Comparison of ENCODE assay signal across 21 mouse cellular contexts in the genomic region with DNA sequence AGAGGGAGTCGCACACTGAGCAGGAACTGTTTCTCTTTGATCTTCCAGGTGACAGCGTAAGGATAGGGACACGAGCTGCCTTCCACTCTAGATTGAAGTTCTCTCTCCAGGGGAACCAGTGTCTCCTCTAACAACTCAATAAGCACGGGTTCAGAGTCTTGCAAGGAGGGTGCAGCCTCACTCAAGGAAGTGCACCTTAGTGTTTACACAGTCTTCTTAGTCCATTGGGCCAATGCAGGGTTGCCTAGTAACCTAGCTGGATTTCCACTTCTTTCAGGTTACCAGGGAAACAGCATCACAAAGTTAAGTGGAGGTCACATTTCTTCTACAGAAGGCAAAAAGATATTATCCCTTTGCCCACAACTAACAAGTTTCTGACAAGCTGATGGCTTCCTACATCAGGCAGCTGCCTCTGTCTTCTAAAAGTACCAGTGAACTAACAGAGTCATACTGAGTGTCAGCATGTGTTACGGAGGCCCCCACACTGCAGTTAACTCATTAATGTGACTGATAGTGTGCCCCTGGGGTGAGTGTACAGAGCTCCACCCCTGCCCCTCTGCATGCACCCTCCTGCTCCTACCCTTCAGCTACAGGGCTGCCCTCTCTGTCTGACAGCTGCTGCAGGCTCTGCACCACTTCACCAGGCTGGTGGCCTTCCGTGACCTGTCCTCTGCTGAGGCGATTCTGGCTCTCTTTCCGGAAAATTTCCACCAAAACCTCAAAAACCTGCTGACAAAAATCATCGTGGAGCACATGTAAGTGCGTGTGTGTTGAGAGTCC. TPM values are rescaled to one million over a fixed set of nuclear protein-coding genes. Genes with fewer than 3 reads are reported as not detected.
DNase-seq lines count a peak whose midpoint lies in the region; ATAC-seq lines count a peak whose summit lies in the region.
"Had no signal": no experiment of that assay in that cellular context is flagged by ENCODE, and none has a peak within 500 bp of the region (broad histone marks: within the 10 kb centered on the region; RNA-seq: fewer than 3 reads in every experiment).

No protein-coding gene starts in this region.

- no peak overlapping the region for H3K9ac ChIP-seq in hindbrain, embryonic 13.5 days
- H3K9ac ChIP-seq in midbrain, embryonic 11.5 days (ENCODE audit: low read length), result no peak overlapping the region
- H3K9ac ChIP-seq in hindbrain, embryonic 16.5 days (ENCODE audit: low read depth, low read length), result no peak overlapping the region
- H3K9ac ChIP-seq: embryonic facial prominence, embryonic 15.5 days; heart, embryonic 13.5 days; liver, embryonic 12.5 days; midbrain, embryonic 12.5 days; neural tube, embryonic 13.5 days had no signal

- peaks cover 17% of the 10 kb centered on the region for H3K4me1 ChIP-seq in hindbrain, embryonic 10.5 days (replicated peaks)
- peaks cover 30% of the 10 kb centered on the region for H3K4me1 ChIP-seq in hindbrain, embryonic 13.5 days (replicated peaks)
- H3K4me1 ChIP-seq in midbrain, embryonic 11.5 days (ENCODE audit: control insufficient read depth, insufficient read depth, low read length), result peaks cover 8% of the 10 kb centered on the region
- peaks cover 19% of the 10 kb centered on the region for H3K4me1 ChIP-seq in midbrain, embryonic 10.5 days
- H3K4me1 ChIP-seq in hindbrain, embryonic 16.5 days (ENCODE audit: control insufficient read depth, insufficient read depth, low read depth, low read length), result no peaks in the 10 kb centered on the region; the same call in 1 of the 2 replicates
- H3K4me1 ChIP-seq: embryonic facial prominence, embryonic 15.5 days; liver, embryonic 12.5 days had no signal

- H3K4me3 ChIP-seq in hindbrain, embryonic 10.5 days, result no peak overlapping the region
- no peak overlapping the region for H3K4me3 ChIP-seq in hindbrain, embryonic 13.5 days
- no peak overlapping the region for H3K4me3 ChIP-seq in midbrain, embryonic 11.5 days (ENCODE audit: low read depth, low read length)
- no peak overlapping the region for H3K4me3 ChIP-seq in midbrain, embryonic 10.5 days
- no peak overlapping the region for H3K4me3 ChIP-seq in hindbrain, embryonic 16.5 days (ENCODE audit: low read length)
- H3K4me3 ChIP-seq: embryonic facial prominence, embryonic 15.5 days; heart, embryonic 13.5 days; layer of hippocampus, adult 2 months; liver, embryonic 12.5 days; midbrain, embryonic 12.5 days; neural tube, embryonic 13.5 days had no signal

- H3K4me2 ChIP-seq in hindbrain, embryonic 13.5 days, result no peak overlapping the region
- H3K4me2 ChIP-seq in midbrain, embryonic 11.5 days, result no peak overlapping the region
- H3K4me2 ChIP-seq in hindbrain, embryonic 16.5 days (ENCODE audit: low read length), result no peak overlapping the region
- H3K4me2 ChIP-seq: embryonic facial prominence, embryonic 15.5 days; heart, embryonic 13.5 days; liver, embryonic 12.5 days; midbrain, embryonic 12.5 days; neural tube, embryonic 13.5 days had no signal

- H3K36me3 ChIP-seq in hindbrain, embryonic 10.5 days, result peaks cover 40% of the 10 kb centered on the region
- H3K36me3 ChIP-seq in hindbrain, embryonic 13.5 days, result peaks cover 41% of the 10 kb centered on the region
- 0 out of 2 replicates have a peak, but pooled peaks cover 2% of the 10 kb centered on the region for H3K36me3 ChIP-seq in midbrain, embryonic 11.5 days (ENCODE audit: control insufficient read depth, insufficient read depth, low read length)
- peaks cover 35% of the 10 kb centered on the region for H3K36me3 ChIP-seq in midbrain, embryonic 10.5 days
- H3K36me3 ChIP-seq in hindbrain, embryonic 16.5 days (ENCODE audit: control insufficient read depth, insufficient read depth, low read length), result no peaks in the 10 kb centered on the region

- no peak for DNase-seq in hindbrain, embryonic 10.5 days (ENCODE audit: low spot score)
- DNase-seq in midbrain, embryonic 11.5 days (ENCODE audit: low spot score, missing footprints), result peak; percentile 78
- DNase-seq in midbrain, embryonic 10.5 days (ENCODE audit: low spot score), result no peak
- DNase-seq in lung, postnatal 36 days, result peak; percentile 26
- no peak for DNase-seq in gastrocnemius, postnatal 36 days
- no peak for DNase-seq in thymus, postnatal 10 days (ENCODE audit: low spot score in 2 of 2)
- DNase-seq: adrenal gland, postnatal 10 days; cerebellum, adult 11-12 months; heart, postnatal 36 days; kidney, adult 18-20 months; right cerebral cortex, postnatal 25 days; thymus, postnatal 14 days had no signal

- no peak for ATAC-seq in hindbrain, embryonic 13.5 days (ENCODE audit: low FRiP score)
- ATAC-seq in midbrain, embryonic 11.5 days (ENCODE audit: low FRiP score), result no peak
- ATAC-seq in hindbrain, embryonic 16.5 days, result 0 out of 2 replicates have a peak, but pooled peaks have one; percentile 16
- ATAC-seq: liver, embryonic 12.5 days had no signal

- H3K9me3 ChIP-seq in hindbrain, embryonic 10.5 days, result no peaks in the 10 kb centered on the region
- no peaks in the 10 kb centered on the region for H3K9me3 ChIP-seq in hindbrain, embryonic 13.5 days
- H3K9me3 ChIP-seq in midbrain, embryonic 11.5 days (ENCODE audit: control insufficient read depth, low read length), result no peaks in the 10 kb centered on the region
- no peaks in the 10 kb centered on the region for H3K9me3 ChIP-seq in midbrain, embryonic 10.5 days (replicated peaks)
- H3K9me3 ChIP-seq in hindbrain, embryonic 16.5 days (ENCODE audit: control insufficient read depth, low read length), result no peaks in the 10 kb centered on the region
- H3K9me3 ChIP-seq: embryonic facial prominence, embryonic 15.5 days; heart, embryonic 13.5 days; liver, embryonic 12.5 days; midbrain, embryonic 12.5 days; neural tube, embryonic 13.5 days had no signal

- intact Hi-C loops in gastrocnemius, postnatal 36 days (cut with DNase I), result no loop called here

- H3K27me3 ChIP-seq in hindbrain, embryonic 10.5 days (ENCODE audit: insufficient read depth, poor library complexity, severe bottlenecking), result no peaks in the 10 kb centered on the region
- H3K27me3 ChIP-seq in hindbrain, embryonic 13.5 days, result no peaks in the 10 kb centered on the region
- H3K27me3 ChIP-seq in midbrain, embryonic 11.5 days (ENCODE audit: control insufficient read depth, insufficient read depth, low read length), result no peaks in the 10 kb centered on the region
- no peaks in the 10 kb centered on the region for H3K27me3 ChIP-seq in midbrain, embryonic 10.5 days (ENCODE audit: low read depth, poor library complexity, severe bottlenecking)
- H3K27me3 ChIP-seq in hindbrain, embryonic 16.5 days (replicated peaks; ENCODE audit: control insufficient read depth, insufficient read depth, low read length), result no peaks in the 10 kb centered on the region
- H3K27me3 ChIP-seq: embryonic facial prominence, embryonic 15.5 days; heart, embryonic 13.5 days; liver, embryonic 12.5 days; midbrain, embryonic 12.5 days; neural tube, embryonic 13.5 days had no signal

- H3K27ac ChIP-seq in hindbrain, embryonic 10.5 days, result peak overlapping the region; percentile 31
- H3K27ac ChIP-seq in hindbrain, embryonic 13.5 days, result no peak overlapping the region
- H3K27ac ChIP-seq in midbrain, embryonic 11.5 days (ENCODE audit: low read depth, low read length), result no peak overlapping the region
- H3K27ac ChIP-seq in midbrain, embryonic 10.5 days (replicated peaks), result no peak overlapping the region
- H3K27ac ChIP-seq in hindbrain, embryonic 16.5 days (ENCODE audit: low read depth, low read length), result no peak overlapping the region
- H3K27ac ChIP-seq: embryonic facial prominence, embryonic 15.5 days; heart, embryonic 13.5 days; layer of hippocampus, adult 2 months; liver, embryonic 12.5 days; midbrain, embryonic 12.5 days; neural tube, embryonic 13.5 days; stomach, postnatal 0 days had no signal

- WGBS in hindbrain, embryonic 10.5 days, result 75% methylated on average over 10 of the region's 10 CpGs
- WGBS in hindbrain, embryonic 13.5 days, result 59% methylated on average over 10 of the region's 10 CpGs
- 75% methylated on average over 10 of the region's 10 CpGs for WGBS in midbrain, embryonic 11.5 days
- WGBS in midbrain, embryonic 10.5 days, result 83% methylated on average over 10 of the region's 10 CpGs
- WGBS in hindbrain, embryonic 16.5 days, result 64% methylated on average over 10 of the region's 10 CpGs

RNA-seq across cellular contexts. Expression of a gene that starts 10.6 kb away (rescaled TPM):
- polyA plus RNA-seq in hindbrain, embryonic 10.5 days (2016; fragmentation: Nextera tagmentation; extraction: Ambion mirVana), result 71.5 and 85.4 TPM in 2 replicates
- polyA plus RNA-seq in hindbrain, embryonic 13.5 days (2015; fragmentation: Nextera tagmentation; extraction: Ambion mirVana), result 99.8 and 110 TPM in 2 replicates
- 69.8 and 75.0 TPM in 2 replicates for polyA plus RNA-seq in midbrain, embryonic 11.5 days (2014; fragmentation: Nextera tagmentation; extraction: Ambion mirVana)
- 66.7 and 71.8 TPM in 2 replicates for polyA plus RNA-seq in midbrain, embryonic 10.5 days (2016; fragmentation: Nextera tagmentation; extraction: Ambion mirVana)
- 98.7 and 104 TPM in 2 replicates for polyA plus RNA-seq in hindbrain, embryonic 16.5 days (2015; fragmentation: Nextera tagmentation; extraction: Ambion mirVana)
- 10 to 100 TPM; 30.6 to 32.4 TPM for total RNA-seq in gastrocnemius, postnatal 36 days (2021)

RNA-seq across cellular contexts. Expression of a gene that starts 13.8 kb away (rescaled TPM):
- 17.8 and 21.6 TPM in 2 replicates for polyA plus RNA-seq in hindbrain, embryonic 10.5 days (2016; fragmentation: Nextera tagmentation; extraction: Ambion mirVana)
- 5.7 and 6.8 TPM in 2 replicates for polyA plus RNA-seq in hindbrain, embryonic 13.5 days (2015; fragmentation: Nextera tagmentation; extraction: Ambion mirVana)
- 12.6 and 15.5 TPM in 2 replicates for polyA plus RNA-seq in midbrain, embryonic 11.5 days (2014; fragmentation: Nextera tagmentation; extraction: Ambion mirVana)
- polyA plus RNA-seq in midbrain, embryonic 10.5 days (2016; fragmentation: Nextera tagmentation; extraction: Ambion mirVana), result 22.7 and 25.2 TPM in 2 replicates
- polyA plus RNA-seq in hindbrain, embryonic 16.5 days (2015; fragmentation: Nextera tagmentation; extraction: Ambion mirVana), result 6.0 and 6.3 TPM in 2 replicates
- 1 to 10 TPM in 1 of 2 experiments, under 1 TPM in 1; 0.62 to 1.5 TPM for total RNA-seq in gastrocnemius, postnatal 36 days (2021)

Comparison
In these comparisons a context has a peak if more than half of its experiments do, and no peak if none do; other contexts are left out.
1. DNase-seq: peak in midbrain, embryonic 11.5 days (single experiment) and lung, postnatal 36 days (single experiment); none in hindbrain, embryonic 10.5 days (single experiment), midbrain, embryonic 10.5 days (single experiment), gastrocnemius, postnatal 36 days (0 of 2) and thymus, postnatal 10 days (0 of 2).